Mouse (Mus musculus): ENCODE results near the gene Mtx3.
"Not testable (repeated sequence)": the region's sequence is repeated elsewhere in the genome, so short reads cannot be mapped to it uniquely, and the experiment has no call there.

Mtx3 gene

DNA sequence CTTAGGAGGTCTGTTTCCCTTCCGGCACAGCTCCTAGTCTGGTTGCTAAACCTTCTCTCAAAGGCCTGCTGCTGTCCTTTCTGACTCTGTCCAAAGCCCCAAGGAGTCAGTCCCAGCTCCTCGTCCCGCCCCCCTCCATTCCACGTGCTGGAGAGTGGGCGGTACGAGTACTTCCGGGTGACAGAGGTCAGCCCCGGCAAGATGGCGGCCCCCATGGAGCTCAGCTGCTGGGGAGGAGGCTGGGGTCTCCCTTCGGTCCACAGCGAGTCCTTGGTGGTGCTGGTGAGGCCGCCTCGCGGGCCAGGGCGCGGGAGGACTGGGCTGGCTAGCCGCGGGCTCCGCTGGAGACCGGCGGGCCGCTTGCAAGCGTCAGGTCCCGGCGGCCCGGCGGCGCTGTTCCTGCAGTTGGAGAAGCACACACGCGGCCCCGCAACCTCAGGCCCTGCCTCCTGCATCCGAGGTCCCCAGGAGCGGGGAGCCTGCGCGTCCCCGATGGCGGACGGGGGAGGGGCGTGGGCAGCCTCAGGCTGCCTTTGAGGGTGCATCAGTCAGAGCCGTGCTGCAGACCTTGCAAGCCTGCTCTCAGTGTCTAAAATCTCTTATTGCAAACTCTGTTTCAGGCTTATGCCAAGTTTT, at the start of gene Mtx3:
Mtx3 (plus strand) TSS at position 175 of the 636 bp plus-strand sequence.
- DNase-seq (ENCODE audit: low spot score in 2 of 2): peak; percentile 65 to 68

DNA sequence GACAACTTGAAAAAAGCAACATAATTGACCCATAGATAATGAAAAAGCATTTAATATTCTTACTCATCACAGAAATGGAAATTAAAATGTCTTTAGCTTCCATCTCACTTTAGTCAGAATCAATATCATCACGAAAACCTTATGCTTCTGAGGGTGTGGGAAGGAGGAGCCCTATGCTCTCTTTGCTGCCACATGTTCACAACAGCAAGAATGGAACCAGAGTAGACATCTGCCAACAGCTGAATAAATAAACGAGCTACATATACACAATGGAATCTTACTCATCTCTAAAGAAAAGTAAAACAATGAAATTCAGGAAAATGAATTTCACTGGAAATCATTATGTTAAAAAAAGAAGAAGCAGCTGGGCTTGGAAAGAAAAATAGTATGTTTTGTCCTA, 45.7 kb upstream of the Mtx3 start:
- DNase-seq (ENCODE audit: low spot score in 2 of 2): no peak

DNA sequence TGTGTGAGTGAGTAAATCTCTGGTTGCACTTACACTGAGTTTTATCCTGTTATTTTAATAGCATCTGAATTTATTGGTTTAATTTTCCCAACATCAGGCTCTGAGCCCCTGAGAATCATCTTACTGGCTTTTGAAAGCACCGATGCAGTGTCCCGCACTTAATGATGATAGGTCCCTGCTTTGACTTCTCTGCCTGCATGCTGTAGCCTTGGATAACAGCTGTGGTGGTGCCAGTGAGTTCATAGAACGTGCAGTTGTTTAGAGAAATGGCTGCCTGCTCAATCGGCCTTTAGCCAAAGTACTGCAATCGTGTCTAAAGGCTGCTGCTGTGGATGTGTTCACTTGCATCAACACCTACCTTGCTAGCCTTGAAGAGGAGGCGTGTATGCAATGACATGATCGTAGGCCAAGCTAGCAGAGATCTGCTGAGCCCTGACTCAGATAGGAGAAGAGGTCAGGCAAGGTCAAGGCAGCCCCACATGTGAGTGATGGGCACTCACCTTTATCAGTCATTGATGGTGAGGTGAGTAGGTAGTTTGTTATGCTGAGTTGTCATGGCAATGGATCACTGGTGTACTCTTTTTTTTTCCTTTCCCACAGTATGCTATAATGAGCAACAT, 45.1 kb upstream of the Mtx3 start:
- no peak for DNase-seq (ENCODE audit: low spot score in 2 of 2)

DNA sequence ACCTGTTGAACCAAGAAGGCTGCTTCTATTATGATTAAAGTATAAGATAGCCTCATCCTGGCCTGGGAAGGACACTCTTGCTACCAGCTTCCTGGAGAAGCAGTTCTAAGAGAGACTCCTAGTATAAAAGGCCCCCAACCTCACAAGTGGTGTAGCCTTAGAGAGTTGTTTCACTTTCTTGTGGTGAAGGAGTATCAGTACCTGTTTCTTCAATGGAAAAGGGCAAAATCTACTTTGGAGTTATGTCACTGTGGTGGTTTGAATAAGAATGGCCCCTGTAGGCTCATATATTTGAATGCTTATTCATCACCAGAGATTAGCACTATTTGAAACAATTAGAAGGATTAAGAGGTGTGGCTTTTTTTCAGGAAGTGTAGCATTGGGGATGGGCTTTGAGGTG, 37.8 kb upstream of the Mtx3 start:
- no peak for DNase-seq (ENCODE audit: low spot score in 2 of 2)

DNA sequence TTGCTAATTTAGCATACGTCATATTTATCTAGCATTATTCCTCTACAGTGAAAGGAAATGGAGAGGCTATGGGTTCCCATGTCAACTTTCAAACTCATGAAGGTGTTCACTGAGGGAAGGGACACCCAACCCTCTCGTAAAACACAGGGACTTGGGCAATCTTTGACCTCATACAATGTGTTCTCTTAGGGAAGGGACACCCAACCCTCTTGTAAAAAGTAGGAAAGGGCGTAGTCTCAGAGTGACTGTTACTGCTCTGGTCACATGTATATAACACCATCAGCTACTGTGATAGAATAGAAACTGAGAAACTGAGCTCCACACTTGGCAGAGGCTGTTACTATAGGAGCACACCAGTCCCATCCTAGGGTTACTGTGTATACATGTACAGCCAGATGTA, 36.7 kb upstream of the Mtx3 start:
- DNase-seq (ENCODE audit: low spot score in 2 of 2): no peak

DNA sequence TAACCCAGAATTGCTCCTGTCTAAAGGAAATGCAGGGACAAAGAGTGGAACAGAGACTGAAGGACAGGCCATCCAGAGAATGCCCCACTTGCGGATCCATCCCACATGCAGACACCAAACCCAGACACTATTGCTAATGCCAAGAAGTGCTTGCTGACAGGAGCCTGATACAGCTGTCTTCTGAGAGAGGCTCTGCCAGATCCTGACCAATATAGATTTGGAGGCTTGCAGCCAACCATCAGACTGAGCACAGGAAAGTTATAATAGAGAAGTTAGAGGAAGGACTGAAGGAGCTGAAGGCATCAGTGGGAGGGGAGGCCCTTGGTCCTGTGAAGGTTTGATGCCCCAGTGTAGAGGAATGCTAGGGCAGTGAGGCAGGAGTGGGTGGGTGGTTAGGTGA, 34.0 kb upstream of the Mtx3 start:
- DNase-seq (ENCODE audit: low spot score in 2 of 2): not testable (repeated sequence)

DNA sequence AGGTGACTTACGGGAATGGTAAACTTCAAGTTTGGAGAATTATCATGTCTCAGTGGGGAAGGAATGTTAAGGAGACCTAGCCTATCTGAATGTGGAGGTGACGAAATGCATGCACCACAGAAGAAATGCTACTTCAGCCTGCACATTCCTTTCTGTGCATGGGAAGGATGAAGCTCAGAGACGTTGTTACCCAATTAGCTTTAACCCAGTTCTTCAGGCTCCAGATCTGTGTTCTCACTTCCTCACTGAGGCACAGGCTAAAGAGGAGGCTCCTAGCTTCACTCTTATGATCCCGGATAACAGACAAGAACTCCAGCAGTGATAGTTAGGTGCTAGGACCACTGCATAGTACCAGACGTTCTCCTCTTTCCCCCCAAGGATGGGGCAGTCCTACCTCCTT, 28.2 kb upstream of the Mtx3 start:
- no peak for DNase-seq (ENCODE audit: low spot score in 2 of 2)

DNA sequence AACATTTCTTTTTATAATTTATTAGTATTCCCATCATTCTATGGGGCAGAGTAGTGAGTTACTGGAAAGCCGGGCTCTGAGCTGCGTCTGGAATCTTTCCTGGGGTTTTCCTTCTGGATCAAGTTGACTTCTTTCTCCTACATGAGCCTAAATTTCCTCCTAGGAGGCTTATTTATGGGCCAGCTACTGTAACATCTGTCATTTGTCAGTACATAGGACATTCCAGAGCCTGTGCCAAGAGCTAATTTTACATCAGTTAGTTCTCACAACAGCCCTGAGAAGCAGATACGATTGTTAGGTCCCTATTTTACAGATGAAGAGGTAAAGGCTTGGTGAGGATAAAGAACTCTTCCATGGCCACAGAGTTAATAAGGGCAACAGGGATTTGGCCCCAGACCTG, 27.2 kb upstream of the Mtx3 start:
- DNase-seq (ENCODE audit: low spot score in 2 of 2): no peak

DNA sequence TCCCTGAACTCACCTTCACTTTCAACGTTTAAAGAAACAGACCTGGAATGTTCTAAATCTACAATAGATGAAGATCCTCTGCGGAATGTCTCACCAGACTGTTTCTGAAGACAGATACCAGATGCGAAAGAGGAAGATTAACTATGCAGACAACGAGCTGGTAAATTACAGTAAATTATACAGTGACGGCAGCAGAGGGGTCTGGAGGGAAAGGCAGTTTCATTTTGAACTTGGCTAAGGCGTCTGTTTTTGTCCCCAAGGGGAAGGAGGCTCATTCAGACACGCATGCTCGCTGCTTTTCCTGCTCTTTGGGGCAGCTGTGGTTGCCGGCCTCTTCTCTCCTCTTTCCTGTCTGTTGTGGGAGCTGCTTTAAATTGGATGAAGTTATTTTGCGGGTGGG, 15.7 kb upstream of the Mtx3 start:
- DNase-seq (ENCODE audit: low spot score in 2 of 2): peak in 1 of 2 experiments; percentile 6

DNA sequence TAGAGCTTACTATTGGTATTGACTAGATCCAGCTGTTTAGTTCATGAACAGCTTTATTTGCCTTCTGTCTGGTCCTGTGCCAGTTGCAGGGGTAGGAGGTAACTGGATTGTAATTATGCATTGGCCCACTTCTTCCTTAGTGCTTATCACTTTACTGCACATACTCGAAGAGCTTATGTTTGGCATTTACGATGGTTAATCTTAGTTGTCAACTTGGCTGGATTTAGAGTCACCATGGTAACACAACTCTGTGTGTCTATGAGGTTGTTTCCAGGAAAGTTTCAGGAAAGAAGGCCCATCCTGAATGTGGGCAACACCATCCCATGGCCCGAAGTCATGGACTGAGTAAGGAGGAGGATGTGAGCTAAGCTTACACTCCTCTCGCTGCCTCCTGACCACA, 11.4 kb upstream of the Mtx3 start:
- DNase-seq (ENCODE audit: low spot score in 2 of 2): no peak

DNA sequence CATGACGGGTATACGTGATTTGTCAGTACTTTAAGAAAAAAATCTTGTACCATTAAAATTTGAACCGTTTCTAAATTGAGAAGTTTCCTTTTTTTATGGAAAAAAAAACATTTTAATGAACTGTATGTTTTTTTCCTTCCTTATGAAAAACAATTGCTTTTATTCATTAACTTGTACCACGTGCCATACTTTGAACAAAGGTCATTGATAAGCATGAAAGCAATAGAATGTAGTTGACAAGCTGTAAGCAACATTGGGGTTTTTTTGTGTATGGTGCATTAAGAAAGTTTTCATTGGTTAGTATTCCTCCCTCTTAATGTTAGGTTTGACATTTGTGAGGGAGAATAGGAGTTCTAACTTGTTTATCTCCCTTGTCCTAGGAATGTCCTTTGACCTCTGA, 1.9 kb downstream of the Mtx3 start:
- no peak for DNase-seq (ENCODE audit: low spot score in 2 of 2)

DNA sequence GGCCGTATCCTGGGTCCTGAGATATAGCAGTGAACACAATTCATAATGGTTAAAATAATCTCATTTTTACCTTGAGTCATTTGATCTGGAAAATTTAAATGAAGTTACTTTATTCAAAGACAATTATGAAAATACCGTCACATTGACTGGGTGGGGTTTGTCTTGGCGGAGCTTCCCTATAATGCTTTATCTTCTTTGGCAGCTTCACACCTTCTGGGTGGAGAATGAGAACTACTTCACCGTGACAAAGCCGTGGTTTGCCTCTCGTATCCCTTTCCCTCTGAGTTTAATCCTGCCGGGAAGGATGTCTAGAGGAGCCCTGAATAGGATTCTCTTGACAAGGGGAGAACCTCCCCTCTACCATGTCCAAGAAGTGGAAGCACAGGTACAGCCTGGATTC, 2.8 kb downstream of the Mtx3 start:
- no peak for DNase-seq (ENCODE audit: low spot score in 2 of 2)

DNA sequence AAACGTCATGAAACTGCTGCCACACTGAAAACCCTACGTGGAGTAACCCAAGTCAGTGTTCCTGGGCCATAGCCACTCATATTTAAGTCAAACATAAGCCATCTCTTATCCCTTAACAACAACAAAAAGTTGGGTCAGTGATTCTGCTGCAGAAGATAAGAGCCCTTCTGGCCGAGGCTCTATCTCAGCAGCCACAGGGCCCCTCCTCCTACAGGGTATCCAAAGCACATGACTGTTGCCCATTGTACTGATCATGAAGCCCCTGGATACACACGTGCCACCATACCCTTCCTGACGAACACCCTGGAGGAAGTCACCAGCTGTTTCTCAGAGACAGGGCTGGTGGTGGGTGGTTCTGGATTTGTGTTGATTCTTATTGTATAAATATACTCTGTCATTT, 3.4 kb downstream of the Mtx3 start:
- DNase-seq (ENCODE audit: low spot score in 2 of 2): peak in 1 of 2 experiments; percentile 4

DNA sequence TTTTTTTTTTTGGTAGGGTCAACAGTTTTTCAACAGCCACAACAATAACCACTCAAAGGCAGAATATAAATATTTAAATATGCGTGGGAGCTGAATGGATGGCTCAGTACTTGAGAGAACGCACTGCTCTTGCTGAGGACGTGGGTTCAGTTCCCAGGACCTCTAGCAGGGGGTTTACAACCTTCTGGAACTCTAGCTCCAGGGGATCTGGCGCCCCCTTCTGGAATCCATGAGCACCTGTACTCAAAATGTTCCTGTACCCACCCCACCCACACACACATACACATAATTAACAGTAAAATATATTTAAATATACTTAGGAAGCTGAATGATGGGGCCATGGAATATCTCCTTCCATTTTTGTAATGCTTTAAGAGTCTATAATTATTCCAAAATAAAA, 11.3 kb downstream of the Mtx3 start:
- no peak for DNase-seq (ENCODE audit: low spot score in 2 of 2)

DNA sequence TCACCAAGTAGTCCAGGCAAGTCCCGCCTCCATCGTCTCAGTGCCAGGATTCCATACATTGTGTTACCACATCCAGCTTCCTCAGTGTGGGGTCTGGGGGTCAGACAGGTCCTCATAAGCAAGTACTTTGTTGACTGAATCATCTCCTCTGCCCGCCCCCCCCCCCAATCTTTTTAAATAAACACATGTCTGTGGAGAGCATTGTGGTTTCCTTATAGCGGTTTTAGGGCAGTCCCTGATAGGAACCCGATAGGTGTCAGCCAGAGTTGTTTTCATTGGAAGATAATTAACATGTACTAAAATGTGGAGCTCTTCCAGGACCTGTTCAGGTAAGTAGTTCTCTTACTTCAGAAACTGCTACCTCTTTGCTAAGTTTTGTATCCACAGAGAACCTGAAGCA, 14.2 kb downstream of the Mtx3 start:
- no peak for DNase-seq (ENCODE audit: low spot score in 2 of 2)

DNA sequence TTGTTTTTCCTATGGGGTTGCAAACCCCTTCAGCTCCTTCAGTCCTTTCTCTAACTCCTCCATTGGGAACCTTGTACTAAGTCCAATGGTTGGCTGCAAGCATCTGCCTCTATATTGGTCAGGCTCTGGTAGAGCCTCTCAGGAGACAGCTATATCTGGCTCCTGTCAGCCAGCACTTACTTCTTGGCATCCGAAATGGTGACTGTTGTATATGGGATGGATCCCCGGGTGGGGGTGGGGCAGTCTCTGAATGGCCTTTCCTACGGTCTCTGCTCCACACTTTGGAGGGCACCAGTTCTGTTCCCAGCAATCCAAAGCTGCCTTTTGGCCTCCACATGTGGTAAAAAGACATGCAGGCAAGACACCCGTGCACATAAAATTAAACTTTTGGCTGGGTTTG, 15.4 kb downstream of the Mtx3 start:
- DNase-seq (ENCODE audit: low spot score in 2 of 2): no peak

DNA sequence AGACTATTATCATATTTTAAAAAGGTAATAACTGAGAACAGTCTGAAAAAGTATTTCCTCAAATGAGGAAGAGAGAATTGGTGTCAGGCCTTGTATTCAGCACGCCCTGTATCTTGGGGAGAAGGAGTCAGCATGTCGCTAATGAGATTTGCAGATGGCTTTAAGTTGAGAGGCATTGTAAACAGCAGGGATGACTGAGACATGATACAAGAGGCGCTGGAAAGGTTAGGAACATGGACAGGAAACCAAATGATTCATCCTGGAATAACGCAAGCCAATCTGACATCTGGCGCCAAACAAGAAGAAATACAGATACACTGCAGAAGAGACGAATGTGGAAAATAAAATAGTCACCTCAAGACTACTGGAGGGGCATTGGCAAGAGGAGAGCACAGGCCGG, 20.8 kb downstream of the Mtx3 start:
- no peak for DNase-seq (ENCODE audit: low spot score in 2 of 2)

DNA sequence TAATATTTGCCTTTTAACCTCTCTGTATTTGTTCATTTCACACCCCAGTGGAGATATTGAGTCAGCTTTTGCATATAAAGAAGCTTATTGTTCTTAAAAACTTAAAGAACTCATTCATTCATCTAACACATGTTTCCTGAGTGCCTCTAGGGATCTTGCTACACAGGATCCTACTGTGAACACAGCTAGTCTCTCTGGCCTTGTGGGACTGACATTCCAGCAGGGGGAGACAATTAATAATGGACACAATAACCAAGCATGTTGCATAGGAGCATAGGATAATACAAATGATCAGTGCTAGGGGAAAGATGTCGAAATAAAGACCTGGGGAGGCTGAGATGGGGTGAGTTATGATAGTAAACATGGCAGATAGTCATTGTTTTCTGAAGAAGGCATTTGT, 22.1 kb downstream of the Mtx3 start:
- DNase-seq (ENCODE audit: low spot score in 2 of 2): no peak

DNA sequence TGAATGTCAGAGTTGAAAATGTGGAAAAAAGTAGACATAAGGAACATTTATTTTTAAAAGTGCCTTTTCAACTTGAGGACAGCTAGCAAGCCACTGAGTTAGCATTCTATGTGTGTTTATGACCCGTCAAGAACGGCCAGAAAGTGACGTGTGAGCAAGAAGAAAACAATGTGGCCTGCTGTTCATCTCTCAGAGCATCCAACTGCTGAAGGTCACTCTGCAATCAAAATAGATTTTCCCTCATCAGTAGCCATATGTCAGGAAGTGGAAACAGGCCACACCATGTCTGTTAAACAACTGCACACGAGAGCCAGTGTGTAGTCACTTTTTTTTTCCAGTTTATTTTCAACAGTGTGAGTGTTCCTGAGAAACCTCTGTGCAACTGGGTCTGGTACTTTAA, 35.0 kb downstream of the Mtx3 start:
- no peak for DNase-seq (ENCODE audit: low spot score in 2 of 2)

DNA sequence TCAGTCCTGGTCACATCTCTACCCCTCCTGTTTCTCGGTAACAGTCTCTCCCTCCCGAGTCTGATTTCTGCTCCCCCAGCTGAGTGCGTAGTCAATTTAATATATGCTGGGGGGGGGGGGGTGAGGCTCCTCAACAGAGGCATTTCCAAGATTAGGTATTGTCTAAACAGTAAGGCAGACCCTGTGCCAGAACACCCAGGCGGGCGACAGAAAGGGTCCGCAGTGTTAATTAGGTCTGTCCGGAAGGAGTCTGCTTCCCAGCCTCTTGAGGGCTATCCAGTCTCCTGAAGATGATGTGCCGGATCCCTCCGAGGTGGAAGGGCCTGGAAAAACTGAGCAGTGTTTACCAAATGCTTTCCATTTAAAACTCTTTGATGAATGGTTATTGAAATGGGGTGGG, 35.4 kb downstream of the Mtx3 start:
- no peak for DNase-seq (ENCODE audit: low spot score in 2 of 2)

DNA sequence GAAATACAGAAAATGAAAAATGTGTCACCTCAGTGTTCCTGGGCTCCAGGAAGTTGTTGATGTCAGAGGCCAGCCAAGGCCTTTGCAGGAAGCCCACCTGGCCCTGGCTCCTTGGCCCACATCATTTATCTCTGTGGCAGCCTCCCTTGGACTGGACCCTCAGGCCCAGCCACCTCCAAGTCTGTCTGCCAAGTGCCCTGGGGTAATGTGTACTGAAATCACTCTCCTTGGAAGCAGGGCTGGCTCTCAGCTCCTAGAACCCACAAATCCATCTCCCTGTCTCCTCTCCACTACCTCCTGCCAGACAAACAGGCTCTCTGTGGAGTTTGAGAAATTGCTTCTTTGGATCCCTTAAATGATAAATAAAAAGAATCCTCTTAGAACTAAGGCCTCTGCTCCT, 36.0 kb downstream of the Mtx3 start:
- no peak for DNase-seq (ENCODE audit: low spot score in 2 of 2)

DNA sequence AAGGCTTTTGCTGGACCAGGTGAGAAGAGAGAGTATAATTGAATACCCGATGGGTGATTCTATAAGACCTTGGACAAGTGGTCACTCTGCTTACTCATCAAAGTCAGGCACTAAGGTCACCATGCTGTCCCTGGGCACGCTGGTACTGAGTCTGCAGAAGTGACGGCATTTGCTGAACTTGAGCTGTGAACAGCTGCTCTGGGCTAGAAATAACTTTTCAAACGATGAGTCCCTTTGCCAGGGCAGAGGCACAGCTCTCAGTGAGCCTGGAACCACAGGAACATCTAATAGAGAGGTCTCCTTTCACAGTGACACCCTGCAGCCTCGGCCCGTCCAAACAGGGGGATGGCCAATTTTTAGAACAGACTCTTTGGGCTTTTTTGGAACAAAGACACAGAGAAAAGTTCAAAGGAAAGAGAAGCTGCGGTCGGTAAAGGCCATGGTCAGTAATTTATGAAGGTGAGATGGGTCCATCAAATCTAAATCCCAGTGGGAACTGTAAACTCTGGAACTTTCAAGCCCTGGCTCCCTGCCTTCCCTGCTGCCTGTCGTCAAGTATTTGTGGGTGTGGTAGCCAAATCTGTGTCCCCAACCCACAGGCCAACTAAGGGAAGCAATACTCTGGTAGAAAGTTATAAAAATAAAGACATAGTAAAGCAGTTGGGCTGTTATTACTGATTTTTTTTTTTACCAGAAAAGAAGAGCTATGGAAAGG, 37.9 kb downstream of the Mtx3 start:
- DNase-seq (ENCODE audit: low spot score in 2 of 2): no peak

DNA sequence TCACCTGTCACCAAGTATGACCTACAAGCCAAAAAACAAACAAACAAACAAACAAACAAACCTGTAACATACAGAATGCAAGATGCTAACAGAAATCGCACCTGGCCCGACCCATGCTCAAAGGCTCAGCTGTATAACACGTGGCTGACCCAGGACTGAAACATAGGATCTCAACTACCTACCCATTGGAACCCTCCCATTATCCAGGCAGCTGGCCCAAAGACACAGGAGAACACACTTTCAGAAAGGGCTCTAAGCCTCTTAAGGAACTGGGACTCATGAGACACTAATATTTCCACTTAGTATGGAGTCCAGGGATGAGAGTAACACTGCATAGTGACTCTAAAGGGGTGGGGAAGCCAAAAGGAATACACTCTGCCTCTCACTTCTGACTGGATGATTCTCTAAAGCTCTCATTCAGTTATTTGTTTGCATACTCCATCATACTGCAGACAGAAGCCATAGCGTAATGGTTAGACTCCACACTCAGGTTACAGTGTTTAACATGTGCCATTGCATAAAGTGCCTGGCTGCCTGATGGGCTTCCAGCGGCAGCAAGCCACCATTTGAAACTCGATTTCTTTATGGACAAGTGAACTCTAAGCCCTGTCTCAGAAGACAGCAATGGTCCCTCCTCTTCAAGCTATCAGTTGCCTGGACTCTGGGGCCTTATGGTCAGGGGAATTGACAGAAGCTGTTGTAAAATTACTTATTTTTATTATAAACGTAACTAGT, 38.6 kb downstream of the Mtx3 start:
- DNase-seq (ENCODE audit: low spot score in 2 of 2): no peak

Measured in spleen, postnatal 36 days (tissue).